Mouse (Mus musculus) small intestine, adult 2 months (tissue): ENCODE measurements around the gene Fbxo48. TPM values are rescaled to one million over a fixed set of nuclear protein-coding genes. Genes with fewer than 3 reads are reported as not detected.

Experiments used
- H3K27ac ChIP-seq: fragments of 200-500 bp; 2 replicates; pipeline ENCODE4 v1.5.1; 2012; ENCODE audit warnings: low read depth, low read length, control low read depth, inconsistent platforms; ENCODE audit not compliant: insufficient read depth
- H3K27me3 ChIP-seq: fragments of 200-500 bp; 2 replicates; pipeline ENCODE4 v1.6.1; 2012; ENCODE audit warnings: mild to moderate bottlenecking, moderate library complexity, low read length, inconsistent platforms; ENCODE audit not compliant: control insufficient read depth, insufficient read depth
- H3K36me3 ChIP-seq: fragments of 200-500 bp; 2 replicates; pipeline ENCODE4 v1.6.1; 2012; ENCODE audit warnings: mild to moderate bottlenecking, low read length, control low read depth, inconsistent platforms; ENCODE audit not compliant: control insufficient read depth, insufficient read depth
- H3K4me1 ChIP-seq: fragments of 200-500 bp; 2 replicates; pipeline ENCODE4 v1.6.1; 2012; ENCODE audit warnings: low read length, inconsistent platforms, mixed read lengths; ENCODE audit not compliant: control insufficient read depth, insufficient read depth, insufficient read length
- H3K4me3 ChIP-seq: fragments of 200-500 bp; 2 replicates; pipeline ENCODE4 v1.5.1; 2012; ENCODE audit warnings: low read depth, mild to moderate bottlenecking, control low read depth, inconsistent platforms, low read length, moderate library complexity
- CTCF ChIP-seq: fragments of 200-500 bp; IDR thresholded peaks from 2 replicates; pipeline ENCODE4 v1.5.1; 2012; ENCODE audit warnings: low read depth, mild to moderate bottlenecking, control low read depth, inconsistent platforms, low read length, moderate library complexity, mixed read lengths; ENCODE audit not compliant: insufficient replicate concordance, insufficient read length; ENCODE audit errors: extremely low read depth
- POLR2A ChIP-seq: fragments of 200-500 bp; IDR thresholded peaks from 2 replicates; pipeline ENCODE4 v1.6.1; 2012; ENCODE audit warnings: low read depth, mild to moderate bottlenecking, control low read depth, inconsistent platforms, low read length, moderate library complexity
- WGBS: fragments of 180-500 bp; shearing (Covaris S2); methylation state at CpG from one replicate; pipeline ENCODE4 v1.1.7; 2018; 5-methylcytosine and 5-hydroxymethylcytosine counted together
- polyA plus RNA-seq: library from polyadenylated mRNA; depleted of rRNA; stranded (reverse); fragments of >200 nt; gene quantifications from 2 replicates; pipeline ENCODE4 v1.2.3, GENCODE M21; 2012

The Fbxo48 gene
- polyA plus RNA-seq, 1 experiment, result 0.16 TPM

GRCm38 (mm10) chr11:16917512-16917911 is 33.7 kb upstream of the Fbxo48 start:
- Histone ChIP-seq H3K4me1 (no peaks in the 10 kb centered on the region), H3K4me3 (no peak overlapping the region)
- 97% methylated on average over 2 of the region's 2 CpGs for WGBS

GRCm38 (mm10) chr11:16932159-16932558 is 19.0 kb upstream of the Fbxo48 start:
- Histone ChIP-seq H3K4me1 (no peaks in the 10 kb centered on the region), H3K36me3 (no peaks in the 10 kb centered on the region), H3K27ac (no peak overlapping the region), H3K27me3 (no peaks in the 10 kb centered on the region; the same call in 1 of the 2 replicates), H3K4me3 (no peak overlapping the region)
- WGBS, result 86% methylated on average over 3 of the region's 3 CpGs
- TF ChIP-seq CTCF (no peak), POLR2A (no peak)

More at GRCm38 (mm10) chr11:16917512-16917911, 33.7 kb upstream of the Fbxo48 start:
- TF ChIP-seq CTCF (no peak), POLR2A (no peak)
- Histone ChIP-seq H3K27me3 (no peaks in the 10 kb centered on the region), H3K27ac (no peak overlapping the region), H3K36me3 (no peaks in the 10 kb centered on the region)

- Histone ChIP-seq H3K36me3 (no peaks in the 10 kb centered on the region), H3K27me3 (no peaks in the 10 kb centered on the region), H3K4me1 (no peaks in the 10 kb centered on the region), H3K4me3 (no peak overlapping the region), H3K27ac (no peak overlapping the region)
- TF ChIP-seq POLR2A (no peak), CTCF (no peak)
- 89% methylated on average over 6 of the region's 6 CpGs for WGBS
Observed at GRCm38 (mm10) chr11:16935577-16936236, 15.5 kb upstream of the Fbxo48 start.

- H3K4me3 ChIP-seq, result no peak overlapping the region
- no peak for TF ChIP-seq CTCF
- no peak for TF ChIP-seq POLR2A
- H3K27ac ChIP-seq, result no peak overlapping the region
- peaks cover 5% of the 10 kb centered on the region; the same call in 1 of the 2 replicates for H3K4me1 ChIP-seq
- H3K27me3 ChIP-seq, result no peaks in the 10 kb centered on the region
- no peaks in the 10 kb centered on the region for H3K36me3 ChIP-seq
- WGBS, result 52% methylated on average over 4 of the region's 4 CpGs
Observed at GRCm38 (mm10) chr11:16941103-16941793, 9.9 kb upstream of the Fbxo48 start.

GRCm38 (mm10) chr11:16941973-16942452 is 9.2 kb upstream of the Fbxo48 start:
- no peak overlapping the region for H3K27ac ChIP-seq
- TF ChIP-seq POLR2A (no peak), CTCF (no peak)
- H3K27me3 ChIP-seq, result no peaks in the 10 kb centered on the region
- 18% methylated on average over 4 of the region's 4 CpGs for WGBS
- no peak overlapping the region for H3K4me3 ChIP-seq
- H3K36me3 ChIP-seq, result no peaks in the 10 kb centered on the region
- H3K4me1 ChIP-seq, result peaks cover 5% of the 10 kb centered on the region; the same call in 1 of the 2 replicates

GRCm38 (mm10) chr11:16943016-16943415 is 8.2 kb upstream of the Fbxo48 start:
- Histone ChIP-seq H3K27ac (no peak overlapping the region), H3K4me3 (no peak overlapping the region), H3K4me1 (peaks cover 5% of the 10 kb centered on the region; the same call in 1 of the 2 replicates), H3K36me3 (no peaks in the 10 kb centered on the region), H3K27me3 (no peaks in the 10 kb centered on the region)
- 74% methylated on average over 4 of the region's 4 CpGs for WGBS
- no peak for TF ChIP-seq CTCF
- TF ChIP-seq POLR2A, result no peak

GRCm38 (mm10) chr11:16948756-16949155 is 2.4 kb upstream of the Fbxo48 start:
- Histone ChIP-seq H3K27me3 (no peaks in the 10 kb centered on the region), H3K4me3 (no peak overlapping the region), H3K4me1 (0 out of 2 replicates have a peak, but pooled peaks cover 2% of the 10 kb centered on the region), H3K27ac (no peak overlapping the region), H3K36me3 (no peaks in the 10 kb centered on the region)
- TF ChIP-seq POLR2A (no peak), CTCF (peak; percentile 27; the same call in 1 of the 2 replicates)
- WGBS, result 0% methylated on average over 1 of the region's 1 CpGs
